Mouse (Mus musculus): Measurements from ENCODE around the gene Nemp2.
"Not testable (repeated sequence)": the region's sequence is repeated elsewhere in the genome, so short reads cannot be mapped to it uniquely, and the experiment has no call there.

The Nemp2 gene

GRCm38 (mm10) chr1:52653366-52653765 lies 22.9 kb downstream of the Nemp2 start:
- DNase-seq (ENCODE audit: low spot score): peak; percentile 43

GRCm38 (mm10) chr1:52655153-52655552 lies 24.6 kb downstream of the Nemp2 start:
- DNase-seq (ENCODE audit: low spot score): no peak

GRCm38 (mm10) chr1:52658160-52658559 lies 27.7 kb downstream of the Nemp2 start:
- DNase-seq (ENCODE audit: low spot score): no peak

DNA sequence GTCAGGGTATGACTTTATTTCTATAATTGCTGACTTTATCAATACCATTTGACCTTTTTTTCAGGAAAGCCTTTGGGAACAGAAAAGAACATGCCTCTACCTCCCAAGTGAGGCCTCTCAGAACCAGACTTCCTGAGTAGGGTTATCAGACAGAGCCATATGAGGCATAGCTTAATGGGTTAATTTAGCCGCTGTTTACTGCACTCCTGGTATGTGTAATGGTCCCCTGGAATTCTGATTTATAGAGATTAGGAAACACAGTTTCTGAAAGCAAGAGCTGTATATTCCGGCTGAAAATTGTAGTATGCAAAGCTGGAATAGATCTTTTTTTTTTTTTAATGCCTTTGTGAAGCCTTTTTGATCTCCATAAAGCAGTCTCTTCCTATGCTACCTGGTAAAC lies 29.8 kb downstream of the Nemp2 start:
- DNase-seq (ENCODE audit: low spot score): no peak

- DNase-seq (ENCODE audit: low spot score): peak; percentile 30
Measured at GRCm38 (mm10) chr1:52660765-52661164, 30.3 kb downstream of the Nemp2 start.

GRCm38 (mm10) chr1:52663228-52663627 lies 32.7 kb downstream of the Nemp2 start:
- no peak for DNase-seq (ENCODE audit: low spot score)

GRCm38 (mm10) chr1:52668743-52669323 lies 38.3 kb downstream of the Nemp2 start:
- DNase-seq (ENCODE audit: low spot score): no peak

GRCm38 (mm10) chr1:52669931-52670330 lies 39.4 kb downstream of the Nemp2 start:
- DNase-seq (ENCODE audit: low spot score): no peak

GRCm38 (mm10) chr1:52675561-52676551 lies 45.4 kb downstream of the Nemp2 start:
- DNase-seq (ENCODE audit: low spot score): peak; percentile 43

- peak; percentile 37 for DNase-seq (ENCODE audit: low spot score)
Measured at GRCm38 (mm10) chr1:52676621-52677020, 46.1 kb downstream of the Nemp2 start.

GRCm38 (mm10) chr1:52683550-52683949 lies 53.0 kb downstream of the Nemp2 start:
- peak; percentile 55 for DNase-seq (ENCODE audit: low spot score)

- DNase-seq (ENCODE audit: low spot score): no peak
Measured at GRCm38 (mm10) chr1:52687636-52688035, 57.1 kb downstream of the Nemp2 start.

DNA sequence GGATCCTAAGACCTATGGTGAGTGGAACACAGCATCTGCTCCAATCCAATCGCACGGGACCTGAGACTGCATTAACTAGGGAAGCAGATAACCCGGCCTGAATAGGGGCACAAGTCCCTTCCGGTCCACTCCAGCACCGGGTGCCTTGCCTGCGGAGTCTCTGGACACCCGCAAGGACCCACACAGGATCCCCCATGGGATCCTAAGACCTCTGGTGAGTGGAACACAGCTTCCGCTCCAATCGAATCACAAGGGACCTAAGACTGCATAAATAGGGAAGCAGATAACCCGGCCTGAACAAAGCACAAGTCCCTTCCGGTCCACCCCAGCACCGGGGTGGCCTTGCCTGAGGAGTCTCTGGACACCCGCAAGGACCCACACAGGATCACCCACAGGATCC lies 64.0 kb downstream of the Nemp2 start:
- not testable (repeated sequence) for DNase-seq (ENCODE audit: low spot score)
